Mouse (Mus musculus) neural tube, embryonic 12.5 days (tissue): ENCODE results near the gene Gm10096. TPM values are rescaled to one million over a fixed set of nuclear protein-coding genes. Genes with fewer than 3 reads are reported as not detected.
"Not testable (repeated sequence)": the region's sequence is repeated elsewhere in the genome, so short reads cannot be mapped to it uniquely, and the experiment has no call there.

Experiments
- ATAC-seq: fragments of 200-750 bp; cut with Nextera tagmentation; 2 replicates; pipeline ENCODE4 v1.8.0; 2017; ENCODE audit warnings: low read depth, mild to moderate bottlenecking, moderate TSS enrichment, moderate library complexity; ENCODE audit not compliant: low FRiP score
- H3K27ac ChIP-seq: fragments of 300-500 bp; sonication (generic); 2 replicates; pipeline ENCODE4 v1.5.1; 2016
- H3K27me3 ChIP-seq: fragments of 300-500 bp; sonication (generic); replicated peaks from 2 replicates; pipeline ENCODE4 v1.6.1; 2016; ENCODE audit warnings: mild to moderate bottlenecking
- H3K36me3 ChIP-seq: fragments of 300-500 bp; sonication (generic); 2 replicates; pipeline ENCODE4 v1.6.1; 2016; ENCODE audit warnings: mild to moderate bottlenecking
- H3K4me1 ChIP-seq: fragments of 300-500 bp; sonication (generic); 2 replicates; pipeline ENCODE4 v1.6.1; 2016
- H3K4me2 ChIP-seq: fragments of 300-500 bp; sonication (generic); replicated peaks from 2 replicates; pipeline ENCODE4 v1.6.1; 2016; ENCODE audit warnings: mild to moderate bottlenecking
- H3K4me3 ChIP-seq: fragments of 300-500 bp; sonication (generic); 2 replicates; pipeline ENCODE4 v1.5.1; 2016
- H3K9ac ChIP-seq: fragments of 300-500 bp; sonication (generic); 2 replicates; pipeline ENCODE4 v1.6.1; 2016; ENCODE audit warnings: mild to moderate bottlenecking
- H3K9me3 ChIP-seq: fragments of 300-500 bp; sonication (generic); 2 replicates; pipeline ENCODE4 v1.6.1; 2016; ENCODE audit warnings: mild to moderate bottlenecking
- WGBS: fragments of 180-500 bp; shearing (Covaris S2); methylation state at CpG from one replicate; pipeline ENCODE4 v1.1.7; 2016; 5-methylcytosine and 5-hydroxymethylcytosine counted together
- polyA plus RNA-seq: library from polyadenylated mRNA; unstranded; fragments of >200 nt; fragmentation: Nextera tagmentation; extraction: Ambion mirVana; gene quantifications from 2 replicates; pipeline ENCODE4 v1.2.1, GENCODE M21; 2016

The Gm10096 gene
- polyA plus RNA-seq = not detected in 2 replicates

DNA sequence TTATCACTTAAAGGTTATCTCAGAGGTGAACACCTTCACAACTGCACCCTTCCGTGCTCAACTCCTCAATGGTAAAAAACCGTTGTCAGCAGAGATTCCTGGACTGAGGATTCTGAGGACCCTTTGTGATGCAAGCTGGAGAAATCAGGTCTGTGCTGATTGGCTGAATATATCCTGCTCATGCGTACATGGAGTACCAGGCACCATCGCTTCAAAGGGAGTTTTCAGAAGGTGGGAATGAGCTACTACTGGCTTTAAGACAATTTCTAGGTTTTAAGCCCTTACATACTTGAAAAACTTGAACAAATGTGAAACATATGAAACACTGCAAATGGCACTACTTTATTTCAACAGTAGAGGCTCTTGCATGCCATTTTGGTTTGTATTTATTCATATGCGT is at the start of gene Gm10096:
Gene Gm10096, minus strand, starts transcription at position 101 of the 400 bp plus-strand sequence.
- not testable (repeated sequence) for ATAC-seq, H3K4me2 ChIP-seq, H3K4me3 ChIP-seq, H3K4me1 ChIP-seq, H3K27ac ChIP-seq, H3K36me3 ChIP-seq, H3K9me3 ChIP-seq, H3K9ac ChIP-seq, H3K27me3 ChIP-seq
- WGBS = no CpG with 5 or more reads among the region's 5 CpGs
